Mouse (Mus musculus) large intestine, adult 2 months (tissue): ENCODE results near the gene Mrpl42. TPM values are rescaled to one million over a fixed set of nuclear protein-coding genes. Genes with fewer than 3 reads are reported as not detected.
"Not testable (repeated sequence)": the region's sequence is repeated elsewhere in the genome, so short reads cannot be mapped to it uniquely, and the experiment has no call there.

Experiments
- DNase-seq: peaks from one replicate; pipeline ENCODE4 v3.0.0-alpha.2; 2012; ENCODE audit warnings: low read depth, low spot score
- WGBS: fragments of 180-500 bp; shearing (Covaris S2); methylation state at CpG from one replicate; pipeline ENCODE4 v1.1.7; 2018; 5-methylcytosine and 5-hydroxymethylcytosine counted together
- polyA plus RNA-seq: library from polyadenylated mRNA; depleted of rRNA; stranded (reverse); fragments of >200 nt; gene quantifications from 2 replicates; pipeline ENCODE4 v1.2.3, GENCODE M21; 2012; rRNA removed

The Mrpl42 gene
- 142 and 148 TPM in 2 replicates for polyA plus RNA-seq

- under 1% methylated on average over 35 of the region's 35 CpGs for WGBS
- peak; percentile 85 for DNase-seq
These were observed at the start of gene Mrpl42 for GRCm38 (mm10) chr10:95501463-95502081. Mrpl42 (minus strand) TSS chr10:95501940.

- WGBS, result 66% methylated on average over 1 of the region's 1 CpGs
These were observed 48.8 kb upstream of the Mrpl42 start for GRCm38 (mm10) chr10:95550506-95550905.

GRCm38 (mm10) chr10:95549080-95549479 lies 47.3 kb upstream of the Mrpl42 start:
- 89% methylated on average over 5 of the region's 5 CpGs for WGBS
- DNase-seq, result not testable (repeated sequence)

More at GRCm38 (mm10) chr10:95550506-95550905, 48.8 kb upstream of the Mrpl42 start:
- DNase-seq, result no peak

GRCm38 (mm10) chr10:95548154-95548826 lies 46.5 kb upstream of the Mrpl42 start:
- WGBS, result 62% methylated on average over 11 of the region's 11 CpGs
- DNase-seq, result no peak

GRCm38 (mm10) chr10:95546178-95546577 lies 44.4 kb upstream of the Mrpl42 start:
- 58% methylated on average over 2 of the region's 2 CpGs for WGBS
- no peak for DNase-seq

- 67% methylated on average over 4 of the region's 4 CpGs for WGBS
These were observed 43.3 kb upstream of the Mrpl42 start for GRCm38 (mm10) chr10:95545051-95545450.

GRCm38 (mm10) chr10:95544651-95545050 lies 42.9 kb upstream of the Mrpl42 start:
- WGBS, result 85% methylated on average over 2 of the region's 2 CpGs
- DNase-seq, result no peak

More at GRCm38 (mm10) chr10:95545051-95545450, 43.3 kb upstream of the Mrpl42 start:
- DNase-seq, result no peak

- DNase-seq, result no peak
These were observed 42.3 kb upstream of the Mrpl42 start for GRCm38 (mm10) chr10:95544004-95544403.

GRCm38 (mm10) chr10:95543377-95543776 lies 41.6 kb upstream of the Mrpl42 start:
- no peak for DNase-seq
- 92% methylated on average over 2 of the region's 2 CpGs for WGBS

- 84% methylated on average over 4 of the region's 4 CpGs for WGBS
- DNase-seq, result no peak
These were observed 41.2 kb upstream of the Mrpl42 start for GRCm38 (mm10) chr10:95542916-95543315.

GRCm38 (mm10) chr10:95539841-95540240 lies 38.1 kb upstream of the Mrpl42 start:
- 76% methylated on average over 3 of the region's 3 CpGs for WGBS
- no peak for DNase-seq

- 76% methylated on average over 3 of the region's 3 CpGs for WGBS
- no peak for DNase-seq
These were observed 37.5 kb upstream of the Mrpl42 start for GRCm38 (mm10) chr10:95539260-95539659.

- no peak for DNase-seq
- WGBS, result 81% methylated on average over 6 of the region's 6 CpGs
These were observed 34.4 kb upstream of the Mrpl42 start for GRCm38 (mm10) chr10:95536222-95536541.

- DNase-seq, result no peak
- 83% methylated on average over 8 of the region's 8 CpGs for WGBS
These were observed 33.9 kb upstream of the Mrpl42 start for GRCm38 (mm10) chr10:95535399-95536221.

- WGBS, result 82% methylated on average over 7 of the region's 7 CpGs
- no peak for DNase-seq
These were observed 31.6 kb upstream of the Mrpl42 start for GRCm38 (mm10) chr10:95533382-95533781.

- WGBS, result 88% methylated on average over 5 of the region's 5 CpGs
- DNase-seq, result no peak
These were observed 31.2 kb upstream of the Mrpl42 start for GRCm38 (mm10) chr10:95532916-95533315.

- WGBS, result 80% methylated on average over 2 of the region's 2 CpGs
These were observed 28.9 kb upstream of the Mrpl42 start for GRCm38 (mm10) chr10:95530551-95531121.

GRCm38 (mm10) chr10:95526495-95527122 lies 24.9 kb upstream of the Mrpl42 start:
- 40% methylated on average over 5 of the region's 5 CpGs for WGBS
- DNase-seq, result no peak

More at GRCm38 (mm10) chr10:95530551-95531121, 28.9 kb upstream of the Mrpl42 start:
- DNase-seq, result no peak

- 83% methylated on average over 5 of the region's 5 CpGs for WGBS
- DNase-seq, result no peak
These were observed 24.1 kb upstream of the Mrpl42 start for GRCm38 (mm10) chr10:95525871-95526270.
